Mouse (Mus musculus) myocyte (in vitro differentiated cells): ENCODE measurements around the gene Myo10.

Source experiments
- CEBPB ChIP-seq: IDR thresholded peaks from 2 replicates; pipeline ENCODE4 v1.6.1; 2011; ENCODE audit warnings: mild to moderate bottlenecking, moderate library complexity; ENCODE audit not compliant: poor library complexity, insufficient read depth, severe bottlenecking
- E2F4 ChIP-seq: IDR thresholded peaks from one replicate; pipeline ENCODE4 v1.6.1; 2011; ENCODE audit warnings: mild to moderate bottlenecking, control low read depth, moderate library complexity; ENCODE audit not compliant: insufficient read depth
- MAX ChIP-seq: IDR thresholded peaks from one replicate; pipeline ENCODE4 v1.6.1; 2011; ENCODE audit warnings: low read depth, mild to moderate bottlenecking, control low read depth
- MYOD1 ChIP-seq, 3 experiments: IDR thresholded peaks; one replicate each; pipeline ENCODE4 v1.6.1; 2011; ENCODE audit warnings: control low read depth in 2 of 3, low read depth in 2 of 3, mild to moderate bottlenecking in 2 of 3, moderate library complexity in 1 of 3; ENCODE audit not compliant: insufficient read length in 2 of 3, control insufficient read depth in 1 of 3
- MYOG ChIP-seq, 3 experiments: IDR thresholded peaks; one replicate each; pipeline ENCODE4 v1.6.1; 2011; ENCODE audit warnings: control low read depth in 2 of 3, low read depth in 2 of 3, mild to moderate bottlenecking in 2 of 3; ENCODE audit not compliant: insufficient read length in 2 of 3, control insufficient read depth in 1 of 3, insufficient read depth in 1 of 3
- POLR2A ChIP-seq: IDR thresholded peaks from one replicate; pipeline ENCODE4 v1.6.1; 2011; ENCODE audit warnings: low read depth, mild to moderate bottlenecking, control low read depth, moderate library complexity; ENCODE audit not compliant: insufficient read length
- POLR2AphosphoS2 ChIP-seq: IDR thresholded peaks from one replicate; pipeline ENCODE4 v1.6.1; 2011; ENCODE audit warnings: low read depth, control low read depth; ENCODE audit not compliant: insufficient read length
- REST ChIP-seq: IDR thresholded peaks from one replicate; pipeline ENCODE4 v1.6.1; 2011; ENCODE audit warnings: mild to moderate bottlenecking, control low read depth, moderate library complexity; ENCODE audit not compliant: insufficient read depth, insufficient read length
- SRF ChIP-seq: IDR thresholded peaks from one replicate; pipeline ENCODE4 v1.6.1; 2011; ENCODE audit warnings: low read depth; ENCODE audit not compliant: control insufficient read depth, insufficient read length
- TCF12 ChIP-seq: IDR thresholded peaks from one replicate; pipeline ENCODE4 v1.6.1; 2011; ENCODE audit warnings: mild to moderate bottlenecking, control low read depth; ENCODE audit not compliant: poor library complexity, insufficient read depth, severe bottlenecking
- TCF3 ChIP-seq: IDR thresholded peaks from one replicate; pipeline ENCODE4 v1.6.1; 2011; ENCODE audit warnings: low read depth, control low read depth; ENCODE audit not compliant: insufficient read length
- USF1 ChIP-seq: IDR thresholded peaks from one replicate; pipeline ENCODE4 v1.6.1; 2011; ENCODE audit warnings: low read depth, mild to moderate bottlenecking, control low read depth, moderate library complexity

DNA sequence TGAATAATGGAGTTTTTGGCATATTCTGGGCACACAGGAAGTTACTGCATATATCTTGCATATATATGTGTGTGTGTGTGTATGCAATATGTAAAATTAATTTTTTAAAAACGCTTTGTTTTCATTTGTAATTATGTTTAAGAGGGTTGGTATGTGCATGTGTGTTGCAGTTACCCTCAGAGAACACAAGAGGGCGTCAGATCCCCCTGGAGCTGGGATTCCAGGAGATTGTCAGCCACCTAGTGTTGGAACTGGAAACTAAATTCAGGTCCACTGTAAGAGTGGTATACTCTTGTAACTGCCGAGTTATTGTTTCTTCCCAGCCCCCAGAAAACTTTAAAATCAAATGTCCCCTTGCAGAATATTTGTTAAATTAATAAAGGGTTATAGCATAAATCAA lies 174.0 kb downstream of the Myo10 start:
- no peak for TF ChIP-seq REST
- no peak for TF ChIP-seq POLR2A
- TF ChIP-seq E2F4 = no peak
- TF ChIP-seq USF1 = no peak
- no peak for TF ChIP-seq MAX
- TF ChIP-seq POLR2AphosphoS2 = no peak
- TF ChIP-seq MYOD1 (IDR thresholded peaks at IDR 0.05; ENCODE audit: control insufficient read depth in 1 of 3, insufficient read length in 2 of 3, low read depth in 2 of 3) = no peak
- no peak for TF ChIP-seq TCF12
- TF ChIP-seq MYOG (IDR thresholded peaks at IDR 0.05; ENCODE audit: control insufficient read depth in 1 of 3, insufficient read depth in 1 of 3, insufficient read length in 2 of 3, low read depth in 2 of 3) = no peak
- no peak for TF ChIP-seq SRF
- TF ChIP-seq TCF3 = no peak
- no peak for TF ChIP-seq CEBPB
